26 mouse cellular contexts compared by ENCODE assay signal in genomic region chr9:77717831-77718435, GRCm38 (mm10). TPM values are rescaled to one million over a fixed set of nuclear protein-coding genes. Genes with fewer than 3 reads are reported as not detected.
A peak's percentile ranks its signal among the peaks of the same experiment; 100 is the strongest.
DNase-seq lines count a peak whose midpoint lies in the region; ATAC-seq and TF ChIP-seq lines count a peak whose summit lies in the region.
"Had no signal": no experiment of that assay in that cellular context is flagged by ENCODE, and none has a peak within 500 bp of the region (broad histone marks: within the 10 kb centered on the region; RNA-seq: fewer than 3 reads in every experiment).

No protein-coding gene starts in this region.

- no peaks in the 10 kb centered on the region for H3K27me3 ChIP-seq in kidney, adult 2 months (replicated peaks; ENCODE audit: control insufficient read depth, insufficient read depth, low read length)
- no peaks in the 10 kb centered on the region for H3K27me3 ChIP-seq in kidney, embryonic 15.5 days
- H3K27me3 ChIP-seq: embryonic facial prominence, embryonic 12.5 days; hindbrain, embryonic 12.5 days; intestine, embryonic 15.5 days; limb, embryonic 13.5 days; midbrain, embryonic 13.5 days; neural tube, embryonic 13.5 days; stomach, embryonic 15.5 days had no signal

- intact Hi-C loops in left cerebral cortex, postnatal 4 days (cut with DNase I) = no loop called here

- H3K27ac ChIP-seq in kidney, adult 2 months (ENCODE audit: insufficient read depth, low read depth, low read length) = peak overlapping the region; percentile 92
- H3K27ac ChIP-seq in kidney, embryonic 15.5 days = peak overlapping the region; percentile 29
- H3K27ac ChIP-seq: embryonic facial prominence, embryonic 12.5 days; hindbrain, embryonic 12.5 days; hindbrain, postnatal 0 days; intestine, embryonic 15.5 days; limb, embryonic 13.5 days; liver, embryonic 14.5 days; macrophage; midbrain, embryonic 13.5 days; neural tube, embryonic 13.5 days; stomach, embryonic 15.5 days had no signal

- no peak overlapping the region for H3K4me2 ChIP-seq in kidney, embryonic 15.5 days
- H3K4me2 ChIP-seq: embryonic facial prominence, embryonic 12.5 days; heart, embryonic 11.5 days; hindbrain, embryonic 12.5 days; intestine, embryonic 15.5 days; limb, embryonic 13.5 days; midbrain, embryonic 13.5 days; neural tube, embryonic 13.5 days; stomach, embryonic 15.5 days had no signal

- TF ChIP-seq CTCF in kidney, adult 2 months (conservative IDR thresholded peaks at IDR 0.05; ENCODE audit: insufficient read depth, insufficient read length, low read depth, low read length) = no peak

- no peak overlapping the region for H3K4me3 ChIP-seq in kidney, adult 2 months (ENCODE audit: insufficient read depth, low read depth, low read length)
- no peak overlapping the region for H3K4me3 ChIP-seq in kidney, embryonic 15.5 days (replicated peaks)
- H3K4me3 ChIP-seq: embryonic facial prominence, embryonic 12.5 days; hindbrain, embryonic 12.5 days; intestine, embryonic 15.5 days; limb, embryonic 13.5 days; midbrain, embryonic 13.5 days; neural tube, embryonic 13.5 days; stomach, embryonic 15.5 days had no signal

- 36% methylated on average over 5 of the region's 5 CpGs for WGBS in kidney, adult 2 months
- WGBS in kidney, embryonic 15.5 days = 45% methylated on average over 5 of the region's 5 CpGs

- peaks cover 28% of the 10 kb centered on the region for H3K4me1 ChIP-seq in kidney, adult 2 months (ENCODE audit: control insufficient read depth, insufficient read depth, low read length)
- H3K4me1 ChIP-seq in kidney, embryonic 15.5 days = no peaks in the 10 kb centered on the region
- H3K4me1 ChIP-seq: embryonic facial prominence, embryonic 12.5 days; hindbrain, embryonic 12.5 days; limb, embryonic 13.5 days; midbrain, embryonic 13.5 days; neural tube, embryonic 13.5 days; stomach, embryonic 15.5 days had no signal

- H3K36me3 ChIP-seq in kidney, adult 2 months (ENCODE audit: control insufficient read depth, insufficient read depth, low read length) = no peaks in the 10 kb centered on the region
- H3K36me3 ChIP-seq in kidney, embryonic 15.5 days = no peaks in the 10 kb centered on the region
- H3K36me3 ChIP-seq: embryonic facial prominence, embryonic 12.5 days; hindbrain, embryonic 12.5 days; intestine, embryonic 15.5 days; limb, embryonic 13.5 days; midbrain, embryonic 13.5 days; neural tube, embryonic 13.5 days; stomach, embryonic 15.5 days had no signal

- no peaks in the 10 kb centered on the region for H3K9me3 ChIP-seq in kidney, embryonic 15.5 days (replicated peaks)
- H3K9me3 ChIP-seq: embryonic facial prominence, embryonic 12.5 days; hindbrain, embryonic 12.5 days; intestine, embryonic 15.5 days; limb, embryonic 13.5 days; midbrain, embryonic 13.5 days; neural tube, embryonic 13.5 days; stomach, embryonic 15.5 days had no signal

- no peak overlapping the region for H3K9ac ChIP-seq in kidney, embryonic 15.5 days
- H3K9ac ChIP-seq: embryonic facial prominence, embryonic 12.5 days; hindbrain, embryonic 12.5 days; intestine, embryonic 15.5 days; limb, embryonic 13.5 days; liver, embryonic 14.5 days; midbrain, embryonic 13.5 days; neural tube, embryonic 13.5 days; stomach, embryonic 15.5 days had no signal

- no peak for TF ChIP-seq POLR2A in kidney, adult 2 months (IDR thresholded peaks at IDR 0.05; ENCODE audit: low read depth, low read length)

- ATAC-seq in kidney, embryonic 15.5 days (replicated peaks; ENCODE audit: low FRiP score) = no peak
- ATAC-seq: CD4-positive, CD25-positive, alpha-beta regulatory T cell, adult 4 months; forebrain, embryonic 14.5 days; hindbrain, postnatal 0 days; intestine, embryonic 15.5 days; midbrain, embryonic 13.5 days had no signal

- peak; percentile 92 for DNase-seq in kidney, adult 2 months
- no peak for DNase-seq in kidney, postnatal 4 days
- DNase-seq in kidney, adult 8-10 months = peak; percentile 51 to 86
- peak; percentile 43 to 84 for DNase-seq in kidney, postnatal 36 days
- no peak for DNase-seq in left cerebral cortex, postnatal 4 days
- no peak for DNase-seq in thymus, postnatal 0 days (ENCODE audit: low spot score)
- DNase-seq: cerebellum, adult 11 months; cerebellum, adult 9-11 months; embryo, embryonic 11 days; gastrocnemius, postnatal 14 days; heart, postnatal 36 days; thymus, postnatal 36 days had no signal

RNA-seq across cellular contexts. Expression of gene Gclc, which starts 36.4 kb away (rescaled TPM):
- polyA plus RNA-seq in kidney, adult 2 months (2012; rRNA removed) = 88.7 and 99.9 TPM in 2 replicates
- 24.0 and 24.2 TPM in 2 replicates for polyA plus RNA-seq in kidney, embryonic 15.5 days (2015; fragmentation: Nextera tagmentation; extraction: Ambion mirVana)
- total RNA-seq in left cerebral cortex, postnatal 4 days (2021) = 10 to 100 TPM; 23.4 to 26.0 TPM
- polyA plus RNA-seq in thymus, postnatal 0 days (2015; fragmentation: Nextera tagmentation; extraction: Ambion mirVana) = 16.4 and 18.5 TPM in 2 replicates

Comparison
In these comparisons a context has a peak if more than half of its experiments do, and no peak if none do; other contexts are left out.
1. DNase-seq: peak in kidney, adult 2 months (single experiment), kidney, adult 8-10 months (2 of 2) and kidney, postnatal 36 days (2 of 2); none in kidney, postnatal 4 days (0 of 2), left cerebral cortex, postnatal 4 days (single experiment) and thymus, postnatal 0 days (single experiment).